Mouse (Mus musculus): ENCODE data around the gene 1500011B03Rik.
"Not testable (repeated sequence)": the region's sequence is repeated elsewhere in the genome, so short reads cannot be mapped to it uniquely, and the experiment has no call there.

Gene 1500011B03Rik

GRCm38 (mm10) chr5:114822796-114823688 is at the start of gene 1500011B03Rik:
Gene 1500011B03Rik, minus strand, starts transcription at chr5:114823468.
- DNase-seq, result peak; percentile 83

- DNase-seq, result no peak
Observed at GRCm38 (mm10) chr5:114865279-114865678, 42.0 kb upstream of the 1500011B03Rik start.

GRCm38 (mm10) chr5:114864813-114865212 is 41.5 kb upstream of the 1500011B03Rik start:
- no peak for DNase-seq

- no peak for DNase-seq
Observed at GRCm38 (mm10) chr5:114861730-114862129, 38.5 kb upstream of the 1500011B03Rik start.

GRCm38 (mm10) chr5:114859253-114859652 is 36.0 kb upstream of the 1500011B03Rik start:
- peak; percentile 72 for DNase-seq

GRCm38 (mm10) chr5:114858582-114858981 is 35.3 kb upstream of the 1500011B03Rik start, which contains the start of gene Gm9936:
Gene Gm9936, minus strand, starts transcription at chr5:114858682.
- DNase-seq, result no peak

- not testable (repeated sequence) for DNase-seq
Observed at GRCm38 (mm10) chr5:114853364-114853763, 30.1 kb upstream of the 1500011B03Rik start, which contains the start of gene 4930519G04Rik. Gene 4930519G04Rik, plus strand, starts transcription at chr5:114853664.

GRCm38 (mm10) chr5:114851565-114852236 is 28.4 kb upstream of the 1500011B03Rik start:
- DNase-seq, result no peak

- not testable (repeated sequence) for DNase-seq
Observed at GRCm38 (mm10) chr5:114844371-114844770, 21.1 kb upstream of the 1500011B03Rik start.

GRCm38 (mm10) chr5:114842674-114843073 is 19.4 kb upstream of the 1500011B03Rik start:
- no peak for DNase-seq

GRCm38 (mm10) chr5:114842155-114842554 is 18.9 kb upstream of the 1500011B03Rik start:
- not testable (repeated sequence) for DNase-seq

GRCm38 (mm10) chr5:114840481-114840880 is 17.2 kb upstream of the 1500011B03Rik start:
- not testable (repeated sequence) for DNase-seq

- DNase-seq, result no peak
Observed at GRCm38 (mm10) chr5:114836886-114837285, 13.6 kb upstream of the 1500011B03Rik start.

- DNase-seq, result no peak
Observed at GRCm38 (mm10) chr5:114829740-114830139, 6.5 kb upstream of the 1500011B03Rik start.

GRCm38 (mm10) chr5:114827427-114827826 is 4.2 kb upstream of the 1500011B03Rik start:
- no peak for DNase-seq

- peak; percentile 52 for DNase-seq
Observed at GRCm38 (mm10) chr5:114825978-114826691, 2.9 kb upstream of the 1500011B03Rik start.

GRCm38 (mm10) chr5:114824197-114824596 is 929 bp upstream of the 1500011B03Rik start:
- DNase-seq, result no peak

GRCm38 (mm10) chr5:114818124-114818523 is 5.1 kb downstream of the 1500011B03Rik start:
- no peak for DNase-seq

GRCm38 (mm10) chr5:114816599-114816998 is 6.7 kb downstream of the 1500011B03Rik start:
- no peak for DNase-seq

- peak; percentile 93 for DNase-seq
Observed at GRCm38 (mm10) chr5:114813525-114814181, 9.6 kb downstream of the 1500011B03Rik start.

- DNase-seq, result no peak
Observed at GRCm38 (mm10) chr5:114809826-114810225, 13.4 kb downstream of the 1500011B03Rik start.

GRCm38 (mm10) chr5:114809181-114809756 is 14.0 kb downstream of the 1500011B03Rik start:
- DNase-seq, result no peak
